Mouse (Mus musculus): ENCODE measurements at regions not wholly inside any gene's neighbourhood (a gene's known extent, or its start where the extent isn't known, plus 50 kb on each side); places are given as distances from the start of the nearest gene placed in this dataset.

DNA sequence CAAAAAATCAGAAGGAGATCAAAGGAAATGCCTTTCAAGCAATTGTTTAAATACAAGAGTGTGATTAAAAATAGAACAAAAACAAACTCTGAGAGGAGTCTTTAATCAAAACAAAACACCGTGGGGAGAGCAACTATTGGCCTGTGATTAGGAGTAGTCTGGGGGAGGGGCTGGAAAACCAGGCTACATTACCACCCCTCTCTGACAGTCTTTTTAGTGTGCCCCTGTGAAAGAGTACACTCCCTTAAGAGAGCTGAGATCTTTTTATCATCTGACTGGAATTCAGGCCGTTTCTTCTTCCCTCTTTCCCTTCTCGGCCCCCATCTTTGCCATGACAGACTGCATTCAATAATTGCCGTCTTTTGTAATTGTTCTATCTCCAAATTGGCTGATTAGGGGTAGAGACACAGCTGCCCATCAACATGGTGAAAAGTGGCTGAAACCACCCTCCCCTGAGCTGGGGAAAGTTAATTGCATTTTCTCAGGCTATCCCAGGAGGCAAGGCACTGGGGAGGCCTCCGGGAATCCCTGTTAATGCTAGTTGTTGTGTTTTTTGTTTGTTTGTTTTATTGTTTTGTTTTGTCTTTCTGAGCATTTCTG lies 68.8 kb upstream of the Zbtb18 start:
- TF ChIP-seq POLR2A (IDR thresholded peaks at IDR 0.05; ENCODE audit: low read depth, low read length) (no peak), CTCF (IDR thresholded peaks at IDR 0.05; ENCODE audit: extremely low read depth, insufficient read length, insufficient replicate concordance, low read depth, low read length) (no peak)

Measured in small intestine, adult 2 months (tissue).